Mouse (Mus musculus): Measurements from ENCODE around the gene Esr2.

- TF ChIP-seq CTCF (IDR thresholded peaks at IDR 0.05; ENCODE audit: low read depth) (no peak), EP300 (IDR thresholded peaks at IDR 0.05; ENCODE audit: low read depth) (no peak)
Measured at GRCm38 (mm10) chr12:76185167-76185816, 8.2 kb upstream of the Esr2 start.
